In genomic region chr6:38341751-38342665, GRCm38 (mm10) we compare ENCODE assay signal across 8 mouse cellular contexts. TPM values are rescaled to one million over a fixed set of nuclear protein-coding genes. Genes with fewer than 3 reads are reported as not detected.
DNase-seq lines count a peak whose midpoint lies in the region; ATAC-seq lines count a peak whose summit lies in the region.

No protein-coding gene starts in this region.

- no peaks in the 10 kb centered on the region for H3K27me3 ChIP-seq in midbrain, embryonic 13.5 days

- peak; percentile 42 for DNase-seq in embryo, embryonic 10 days (ENCODE audit: low spot score)
- no peak for DNase-seq in embryo, embryonic 9.5 days (ENCODE audit: extremely low spot score)
- DNase-seq in B cell, adult 2 months: peak; percentile 23 to 24
- DNase-seq in cerebellum, adult 9-10 months: peak; percentile 77
- no peak for DNase-seq in layer of hippocampus, postnatal 25 days (ENCODE audit: extremely low spot score in 1 of 2, low spot score in 1 of 2)
- no peak for DNase-seq in kidney, postnatal 10 days

- H3K9ac ChIP-seq in midbrain, embryonic 13.5 days (replicated peaks): no peak overlapping the region

- no peaks in the 10 kb centered on the region for H3K9me3 ChIP-seq in midbrain, embryonic 13.5 days

- ATAC-seq in megakaryocyte, adult 5-6 weeks (ENCODE audit: poor library complexity, severe bottlenecking): peak; percentile 45
- ATAC-seq in midbrain, embryonic 13.5 days: no peak

- H3K4me2 ChIP-seq in midbrain, embryonic 13.5 days (replicated peaks): no peak overlapping the region

- WGBS in midbrain, embryonic 13.5 days: 80% methylated on average over 11 of the region's 11 CpGs

- H3K27ac ChIP-seq in midbrain, embryonic 13.5 days: no peak overlapping the region

- no peak overlapping the region for H3K4me3 ChIP-seq in midbrain, embryonic 13.5 days (replicated peaks)

- H3K4me1 ChIP-seq in midbrain, embryonic 13.5 days (replicated peaks): no peaks in the 10 kb centered on the region

- H3K36me3 ChIP-seq in midbrain, embryonic 13.5 days: no peaks in the 10 kb centered on the region

RNA-seq across cellular contexts. Expression of gene Zc3hav1, which starts 12.4 kb away (rescaled TPM):
- total RNA-seq in megakaryocyte, adult 5-6 weeks (2015): 79.7 and 91.7 TPM in 2 replicates
- total RNA-seq in megakaryocyte, adult 5-6 weeks (2017): 74.0 and 79.3 TPM in 2 replicates
- total RNA-seq in layer of hippocampus, postnatal 25 days (2021): 1 to 10 TPM; 2.7 to 3.0 TPM
- 0.92 and 1.3 TPM in 2 replicates for polyA plus RNA-seq in midbrain, embryonic 13.5 days (2015; fragmentation: Nextera tagmentation; extraction: Ambion mirVana)

RNA-seq across cellular contexts. Expression of gene Ttc26, which starts 39.3 kb away (rescaled TPM):
- 0.11 TPM in 1 of 2 replicates, not detected in the other for total RNA-seq in megakaryocyte, adult 5-6 weeks (2015)
- total RNA-seq in megakaryocyte, adult 5-6 weeks (2017): 0.04 and 0.08 TPM in 2 replicates
- total RNA-seq in layer of hippocampus, postnatal 25 days (2021): 10 to 100 TPM in 1 of 2 experiments, 1 to 10 TPM in 1; 9.0 to 11.8 TPM
- 9.9 and 10.1 TPM in 2 replicates for polyA plus RNA-seq in midbrain, embryonic 13.5 days (2015; fragmentation: Nextera tagmentation; extraction: Ambion mirVana)

RNA-seq across cellular contexts. Expression of gene Zc3hav1l, which starts 42.9 kb away (rescaled TPM):
- total RNA-seq in megakaryocyte, adult 5-6 weeks (2015): 2.5 and 2.6 TPM in 2 replicates
- total RNA-seq in megakaryocyte, adult 5-6 weeks (2017): 1.1 and 1.8 TPM in 2 replicates
- 1 to 10 TPM; 3.5 to 4.3 TPM for total RNA-seq in layer of hippocampus, postnatal 25 days (2021)
- polyA plus RNA-seq in midbrain, embryonic 13.5 days (2015; fragmentation: Nextera tagmentation; extraction: Ambion mirVana): 10.6 and 11.0 TPM in 2 replicates

Comparison
In these comparisons a context has a peak if more than half of its experiments do, and no peak if none do; other contexts are left out.
1. DNase-seq: peak in embryo, embryonic 10 days (single experiment), B cell, adult 2 months (2 of 2) and cerebellum, adult 9-10 months (single experiment); none in embryo, embryonic 9.5 days (single experiment), layer of hippocampus, postnatal 25 days (0 of 2) and kidney, postnatal 10 days (single experiment).
2. RNA of gene Zc3hav1, which starts 12.4 kb away (total RNA-seq): 74.0 to 91.7 TPM in megakaryocyte, adult 5-6 weeks; 2.7 to 3.0 TPM in layer of hippocampus, postnatal 25 days; every median in the first group is over 10 times any median in the second.
3. RNA of gene Ttc26, which starts 39.3 kb away (total RNA-seq): 9.0 to 11.8 TPM in layer of hippocampus, postnatal 25 days; 0.04 to 0.11 TPM in megakaryocyte, adult 5-6 weeks; every median in the first group is over 4 times any median in the second.